Mouse (Mus musculus): ENCODE results near the gene Plau.

DNA sequence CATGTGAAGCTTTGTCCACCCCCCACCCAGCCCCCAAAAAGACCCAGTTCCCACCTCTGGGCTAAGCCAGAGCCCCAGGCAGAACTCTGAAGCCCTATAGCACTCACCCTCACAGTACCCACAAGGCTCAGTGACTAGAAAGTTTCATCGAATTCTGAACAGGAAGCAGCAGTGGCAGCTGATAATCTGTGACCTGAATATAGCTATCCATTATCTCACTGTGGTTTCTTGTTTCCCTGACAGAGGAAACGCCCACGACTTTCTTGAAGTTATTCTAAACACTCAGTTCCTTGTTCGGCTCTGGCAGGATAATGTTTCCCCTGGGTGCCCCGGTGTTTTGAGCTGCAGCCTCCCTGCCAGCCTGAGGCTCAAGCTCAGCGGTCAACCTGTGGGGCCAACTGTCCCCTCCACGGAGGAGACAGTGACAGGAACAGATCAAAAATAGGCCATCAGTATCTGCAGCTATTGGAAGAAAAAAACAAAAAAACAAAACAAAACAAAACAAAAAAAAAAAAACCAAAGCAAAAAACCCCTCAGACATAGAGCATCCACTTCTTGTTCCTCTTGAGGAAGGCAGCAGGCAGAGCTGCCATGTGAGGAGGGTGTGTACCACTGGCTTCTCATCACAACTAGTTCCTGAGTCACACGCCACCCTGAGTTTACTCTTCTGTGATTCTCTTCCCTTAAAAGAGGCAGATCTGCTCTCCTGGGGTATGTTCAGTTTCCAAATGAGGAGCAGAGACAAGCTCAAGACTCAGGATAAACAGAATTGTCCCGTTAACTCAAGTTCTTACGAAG lies 48.8 kb downstream of the Plau start:
- TF ChIP-seq CTCF (IDR thresholded peaks at IDR 0.05) (no peak), EP300 (IDR thresholded peaks at IDR 0.05) (peak; percentile 90)
